Mouse (Mus musculus): ENCODE results near the gene Efcab12. TPM values are rescaled to one million over a fixed set of nuclear protein-coding genes. Genes with fewer than 3 reads are reported as not detected.
"Not testable (repeated sequence)": the region's sequence is repeated elsewhere in the genome, so short reads cannot be mapped to it uniquely, and the experiment has no call there.

The Efcab12 gene
- 1 to 10 TPM; 2.8 to 3.8 TPM for total RNA-seq (2021)

GRCm38 (mm10) chr6:115838161-115838597 lies at the start of gene Efcab12:
Efcab12 (minus strand) TSS chr6:115838412.
- DNase-seq (ENCODE audit: extremely low spot score in 1 of 2, low spot score in 1 of 2): peak in 1 of 2 experiments; percentile 40

GRCm38 (mm10) chr6:115886894-115887293 lies 48.7 kb upstream of the Efcab12 start:
- DNase-seq (ENCODE audit: extremely low spot score in 1 of 2, low spot score in 1 of 2): no peak

- DNase-seq (ENCODE audit: extremely low spot score in 1 of 2, low spot score in 1 of 2): no peak
These were observed 45.8 kb upstream of the Efcab12 start for GRCm38 (mm10) chr6:115884018-115884417.

- no peak for DNase-seq (ENCODE audit: extremely low spot score in 1 of 2, low spot score in 1 of 2)
These were observed 42.5 kb upstream of the Efcab12 start for GRCm38 (mm10) chr6:115880751-115881150.

- no peak for DNase-seq (ENCODE audit: extremely low spot score in 1 of 2, low spot score in 1 of 2)
These were observed 41.5 kb upstream of the Efcab12 start for GRCm38 (mm10) chr6:115879736-115880135.

GRCm38 (mm10) chr6:115878694-115879093 lies 40.5 kb upstream of the Efcab12 start:
- DNase-seq (ENCODE audit: extremely low spot score in 1 of 2, low spot score in 1 of 2): no peak

- no peak for DNase-seq (ENCODE audit: extremely low spot score in 1 of 2, low spot score in 1 of 2)
These were observed 39.0 kb upstream of the Efcab12 start for GRCm38 (mm10) chr6:115877239-115877638.

- not testable (repeated sequence) for DNase-seq (ENCODE audit: extremely low spot score in 1 of 2, low spot score in 1 of 2)
These were observed 33.1 kb upstream of the Efcab12 start for GRCm38 (mm10) chr6:115871318-115871717.

GRCm38 (mm10) chr6:115867157-115867556 lies 28.9 kb upstream of the Efcab12 start:
- DNase-seq (ENCODE audit: extremely low spot score in 1 of 2, low spot score in 1 of 2): not testable (repeated sequence)

GRCm38 (mm10) chr6:115865246-115865645 lies 27.0 kb upstream of the Efcab12 start:
- DNase-seq (ENCODE audit: extremely low spot score in 1 of 2, low spot score in 1 of 2): no peak

GRCm38 (mm10) chr6:115863340-115863841 lies 25.2 kb upstream of the Efcab12 start:
- DNase-seq (ENCODE audit: extremely low spot score in 1 of 2, low spot score in 1 of 2): no peak

GRCm38 (mm10) chr6:115860027-115860556 lies 21.9 kb upstream of the Efcab12 start:
- DNase-seq (ENCODE audit: extremely low spot score in 1 of 2, low spot score in 1 of 2): no peak

- no peak for DNase-seq (ENCODE audit: extremely low spot score in 1 of 2, low spot score in 1 of 2)
These were observed 21.0 kb upstream of the Efcab12 start for GRCm38 (mm10) chr6:115859258-115859657.

- DNase-seq (ENCODE audit: extremely low spot score in 1 of 2, low spot score in 1 of 2): no peak
These were observed 18.1 kb upstream of the Efcab12 start for GRCm38 (mm10) chr6:115856361-115856745.

- DNase-seq (ENCODE audit: extremely low spot score in 1 of 2, low spot score in 1 of 2): no peak
These were observed 17.6 kb upstream of the Efcab12 start for GRCm38 (mm10) chr6:115855733-115856360.

GRCm38 (mm10) chr6:115854432-115854831 lies 16.2 kb upstream of the Efcab12 start:
- DNase-seq (ENCODE audit: extremely low spot score in 1 of 2, low spot score in 1 of 2): no peak

GRCm38 (mm10) chr6:115853985-115854384 lies 15.8 kb upstream of the Efcab12 start:
- no peak for DNase-seq (ENCODE audit: extremely low spot score in 1 of 2, low spot score in 1 of 2)

GRCm38 (mm10) chr6:115853091-115853813 lies 15.0 kb upstream of the Efcab12 start, which contains the start of the genes Mbd4 and Ift122:
Mbd4 (minus strand) TSS chr6:115853371.
Ift122 (plus strand) TSS chr6:115853470.
- DNase-seq (ENCODE audit: extremely low spot score in 1 of 2, low spot score in 1 of 2): peak; percentile 86 to 87

GRCm38 (mm10) chr6:115852446-115853090 lies 14.4 kb upstream of the Efcab12 start:
- no peak for DNase-seq (ENCODE audit: extremely low spot score in 1 of 2, low spot score in 1 of 2)

GRCm38 (mm10) chr6:115848598-115849304 lies 10.5 kb upstream of the Efcab12 start:
- DNase-seq (ENCODE audit: extremely low spot score in 1 of 2, low spot score in 1 of 2): peak in 1 of 2 experiments; percentile 4
